Mouse (Mus musculus) lung, adult 2 months (tissue): ENCODE measurements at regions not wholly inside any gene's neighbourhood (a gene's known extent, or its start where the extent isn't known, plus 50 kb on each side); places are given as distances from the start of the nearest gene placed in this dataset.

Experiments
- DNase-seq: peaks from one replicate; pipeline ENCODE4 v3.0.0; 2022
- H3K4me1 ChIP-seq: fragments of 200-500 bp; 2 replicates; pipeline ENCODE4 v1.6.1; 2011; ENCODE audit warnings: low read length; ENCODE audit not compliant: control insufficient read depth, insufficient read depth
- H3K4me3 ChIP-seq: fragments of 200-500 bp; replicated peaks from 2 replicates; pipeline ENCODE3; 2011; ENCODE audit warnings: low read depth, mild to moderate bottlenecking, control low read depth, low read length; ENCODE audit errors: extremely low read depth
- CTCF ChIP-seq: fragments of 200-500 bp; IDR thresholded peaks from 2 replicates; pipeline ENCODE4 v1.5.1; 2011; ENCODE audit warnings: mild to moderate bottlenecking, low read length, control low read depth; ENCODE audit not compliant: insufficient read depth
- POLR2A ChIP-seq: fragments of 200-500 bp; IDR thresholded peaks from 2 replicates; pipeline ENCODE4 v1.6.1; 2011; ENCODE audit warnings: low read depth, mild to moderate bottlenecking, control low read depth, low read length, borderline replicate concordance; ENCODE audit errors: extremely low read depth
- WGBS: fragments of 180-500 bp; shearing (Covaris S2); methylation state at CpG from one replicate; pipeline ENCODE4 v1.1.7; 2018; 5-methylcytosine and 5-hydroxymethylcytosine counted together

- TF ChIP-seq CTCF, result no peak
- TF ChIP-seq POLR2A, result no peak
- Histone ChIP-seq H3K4me3 (no peak overlapping the region), H3K4me1 (peaks cover 6% of the 10 kb centered on the region; the same call in 1 of the 2 replicates)
- DNase-seq, result no peak
- WGBS, result 56% methylated on average over 3 of the region's 3 CpGs
Observed at GRCm38 (mm10) chr17:88171606-88172005, 106.5 kb upstream of the Fbxo11 start.

- WGBS, result 36% methylated on average over 4 of the region's 4 CpGs
- H3K4me1 ChIP-seq, result peaks cover 4% of the 10 kb centered on the region; the same call in 1 of the 2 replicates
- no peak for DNase-seq
- TF ChIP-seq CTCF (no peak), POLR2A (no peak)
- H3K4me3 ChIP-seq, result no peak overlapping the region
Observed at GRCm38 (mm10) chr17:88173354-88174032, 108.4 kb upstream of the Fbxo11 start.

- Histone ChIP-seq H3K4me3 (no peak overlapping the region), H3K4me1 (no peaks in the 10 kb centered on the region; the same call in 1 of the 2 replicates)
- 27% methylated on average over 10 of the region's 10 CpGs for WGBS
- TF ChIP-seq CTCF (no peak), POLR2A (no peak)
- peak; percentile 18 for DNase-seq
Observed at GRCm38 (mm10) chr17:88174242-88174679, 109.2 kb upstream of the Fbxo11 start.

GRCm38 (mm10) chr17:88175951-88176623, 111.0 kb upstream of the Fbxo11 start:
- 74% methylated on average over 4 of the region's 4 CpGs for WGBS
- Histone ChIP-seq H3K4me3 (no peak overlapping the region), H3K4me1 (no peaks in the 10 kb centered on the region; the same call in 1 of the 2 replicates)
- DNase-seq, result no peak
- TF ChIP-seq CTCF (no peak), POLR2A (no peak)

- 69% methylated on average over 5 of the region's 5 CpGs for WGBS
- DNase-seq, result no peak
- TF ChIP-seq CTCF, result no peak
- no peak for TF ChIP-seq POLR2A
- no peak overlapping the region for H3K4me3 ChIP-seq
- no peaks in the 10 kb centered on the region; the same call in 1 of the 2 replicates for H3K4me1 ChIP-seq
Observed at GRCm38 (mm10) chr17:88190735-88191134, 125.6 kb upstream of the Fbxo11 start.

GRCm38 (mm10) chr17:88191444-88191843, 126.4 kb upstream of the Fbxo11 start:
- Histone ChIP-seq H3K4me1 (no peaks in the 10 kb centered on the region; the same call in 1 of the 2 replicates), H3K4me3 (no peak overlapping the region)
- no peak for DNase-seq
- TF ChIP-seq POLR2A (no peak), CTCF (no peak)
- WGBS, result 72% methylated on average over 2 of the region's 2 CpGs

GRCm38 (mm10) chr17:88191930-88192807, 127.1 kb upstream of the Fbxo11 start:
- TF ChIP-seq CTCF, result no peak
- no peak for TF ChIP-seq POLR2A
- H3K4me1 ChIP-seq, result no peaks in the 10 kb centered on the region; the same call in 1 of the 2 replicates
- DNase-seq, result no peak
- WGBS, result 91% methylated on average over 16 of the region's 16 CpGs
- no peak overlapping the region for H3K4me3 ChIP-seq

GRCm38 (mm10) chr17:88194693-88195092, 129.6 kb upstream of the Fbxo11 start:
- TF ChIP-seq CTCF (no peak), POLR2A (no peak)
- H3K4me3 ChIP-seq, result no peak overlapping the region
- 81% methylated on average over 5 of the region's 5 CpGs for WGBS
- no peaks in the 10 kb centered on the region; the same call in 1 of the 2 replicates for H3K4me1 ChIP-seq
- no peak for DNase-seq

GRCm38 (mm10) chr17:88195303-88195702, 130.2 kb upstream of the Fbxo11 start:
- H3K4me1 ChIP-seq, result no peaks in the 10 kb centered on the region; the same call in 1 of the 2 replicates
- H3K4me3 ChIP-seq, result no peak overlapping the region
- TF ChIP-seq CTCF (no peak), POLR2A (no peak)
- DNase-seq, result no peak
- WGBS, result 75% methylated on average over 2 of the region's 2 CpGs

GRCm38 (mm10) chr17:88195893-88196292, 130.8 kb upstream of the Fbxo11 start:
- 82% methylated on average over 6 of the region's 6 CpGs for WGBS
- no peak for TF ChIP-seq POLR2A
- TF ChIP-seq CTCF, result no peak
- no peak for DNase-seq
- H3K4me3 ChIP-seq, result no peak overlapping the region
- no peaks in the 10 kb centered on the region; the same call in 1 of the 2 replicates for H3K4me1 ChIP-seq
